In the genomic region with DNA sequence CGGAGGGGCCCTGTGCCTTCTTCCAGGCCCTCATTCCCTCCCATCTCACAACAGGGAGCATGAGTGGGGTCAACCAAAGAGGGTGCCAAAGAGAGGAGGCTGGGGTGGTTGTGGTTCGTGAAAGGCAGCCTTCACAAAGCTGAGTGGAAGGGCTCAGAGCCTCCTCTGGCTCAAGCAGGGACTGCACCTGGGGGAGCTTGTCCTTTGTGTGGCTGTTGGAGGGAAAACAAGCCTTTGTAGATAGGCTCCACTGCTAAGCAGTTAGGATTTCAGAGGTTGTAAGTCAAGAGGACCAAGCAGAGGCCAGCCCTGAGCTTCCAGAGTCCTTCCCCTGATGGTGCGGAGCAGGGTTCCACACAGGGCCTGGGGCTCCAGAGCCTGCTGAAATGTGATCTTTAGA, we compare ENCODE assay signal across 8 mouse cellular contexts. TPM values are rescaled to one million over a fixed set of nuclear protein-coding genes. Genes with fewer than 3 reads are reported as not detected.
DNase-seq lines count a peak whose midpoint lies in the region; ATAC-seq and TF ChIP-seq lines count a peak whose summit lies in the region.
"Had no signal": no experiment of that assay in that cellular context is flagged by ENCODE, and none has a peak within 500 bp of the region (broad histone marks: within the 10 kb centered on the region; RNA-seq: fewer than 3 reads in every experiment).

No protein-coding gene starts in this region.

- H3K9ac ChIP-seq in kidney, embryonic 16.5 days (replicated peaks; ENCODE audit: low read length) = peak overlapping the region; percentile 42
- H3K9ac ChIP-seq in intestine, embryonic 16.5 days (ENCODE audit: low read depth, low read length) = no peak overlapping the region

- peaks cover 55% of the 10 kb centered on the region for H3K4me1 ChIP-seq in kidney, embryonic 16.5 days (ENCODE audit: insufficient read depth, low read length)
- no peaks in the 10 kb centered on the region for H3K4me1 ChIP-seq in kidney, adult 2 months (ENCODE audit: control insufficient read depth, insufficient read depth, low read length)
- peaks cover 68% of the 10 kb centered on the region for H3K4me1 ChIP-seq in E14TG2a.4 (replicated peaks; ENCODE audit: low read depth, low read length)
- peaks cover 12% of the 10 kb centered on the region for H3K4me1 ChIP-seq in intestine, embryonic 16.5 days (ENCODE audit: control insufficient read depth, insufficient read depth, low read length)

- no peak for DNase-seq in kidney, adult 2 months
- DNase-seq in embryo, embryonic 10 days (ENCODE audit: low spot score) = peak; percentile 55
- DNase-seq in naive thymus-derived CD4-positive, alpha-beta T cell, adult 2 months (ENCODE audit: low read depth) = peak; percentile 46
- DNase-seq in ovary, postnatal 10 days (ENCODE audit: low spot score) = no peak

- 38% methylated on average over 3 of the region's 3 CpGs for WGBS in kidney, embryonic 16.5 days
- WGBS in kidney, adult 2 months = 69% methylated on average over 3 of the region's 3 CpGs
- 69% methylated on average over 3 of the region's 3 CpGs for WGBS in intestine, embryonic 16.5 days

- no peak overlapping the region for H3K4me3 ChIP-seq in kidney, embryonic 16.5 days (ENCODE audit: low read length)
- H3K4me3 ChIP-seq in kidney, adult 2 months (ENCODE audit: insufficient read depth, low read depth, low read length) = no peak overlapping the region
- H3K4me3 ChIP-seq in E14TG2a.4 (replicated peaks; ENCODE audit: low read length) = 0 out of 2 replicates have a peak overlapping the region, but pooled peaks have one; percentile 1
- no peak overlapping the region for H3K4me3 ChIP-seq in intestine, embryonic 16.5 days (ENCODE audit: low read length)

- no peaks in the 10 kb centered on the region for H3K27me3 ChIP-seq in kidney, embryonic 16.5 days (ENCODE audit: insufficient read depth, low read length)
- H3K27me3 ChIP-seq in kidney, adult 2 months (replicated peaks; ENCODE audit: control insufficient read depth, insufficient read depth, low read length) = no peaks in the 10 kb centered on the region
- no peaks in the 10 kb centered on the region for H3K27me3 ChIP-seq in E14TG2a.4 (ENCODE audit: insufficient read depth, low read length)
- H3K27me3 ChIP-seq in intestine, embryonic 16.5 days (replicated peaks; ENCODE audit: control insufficient read depth, insufficient read depth, low read length) = no peaks in the 10 kb centered on the region

- peaks cover 17% of the 10 kb centered on the region for H3K36me3 ChIP-seq in kidney, embryonic 16.5 days (ENCODE audit: insufficient read depth, low read length)
- H3K36me3 ChIP-seq in kidney, adult 2 months (ENCODE audit: control insufficient read depth, insufficient read depth, low read length) = no peaks in the 10 kb centered on the region; the same call in 1 of the 2 replicates
- peaks cover 47% of the 10 kb centered on the region for H3K36me3 ChIP-seq in E14TG2a.4 (ENCODE audit: insufficient read depth, low read length)
- peaks cover 9% of the 10 kb centered on the region; the same call in 1 of the 2 replicates for H3K36me3 ChIP-seq in intestine, embryonic 16.5 days (ENCODE audit: control insufficient read depth, insufficient read depth, low read length)

- H3K9me3 ChIP-seq in kidney, embryonic 16.5 days (ENCODE audit: low read length) = no peaks in the 10 kb centered on the region
- H3K9me3 ChIP-seq in E14TG2a.4 (ENCODE audit: low read length) = no peaks in the 10 kb centered on the region
- no peaks in the 10 kb centered on the region for H3K9me3 ChIP-seq in intestine, embryonic 16.5 days (ENCODE audit: control insufficient read depth, low read length)

- H3K4me2 ChIP-seq in kidney, embryonic 16.5 days (replicated peaks; ENCODE audit: low read depth, low read length) = no peak overlapping the region
- H3K4me2 ChIP-seq in intestine, embryonic 16.5 days (ENCODE audit: low read depth, low read length) = no peak overlapping the region

- no peak for TF ChIP-seq POLR2A in kidney, adult 2 months (IDR thresholded peaks at IDR 0.05; ENCODE audit: low read depth, low read length)

- H3K27ac ChIP-seq in kidney, embryonic 16.5 days (ENCODE audit: low read length) = peak overlapping the region; percentile 70
- no peak overlapping the region for H3K27ac ChIP-seq in kidney, adult 2 months (ENCODE audit: insufficient read depth, low read depth, low read length)
- no peak overlapping the region for H3K27ac ChIP-seq in intestine, embryonic 16.5 days (ENCODE audit: low read length)

- no peak for TF ChIP-seq CTCF in kidney, adult 2 months (conservative IDR thresholded peaks at IDR 0.05; ENCODE audit: insufficient read depth, insufficient read length, low read depth, low read length)
- peak; percentile 42; the same call in 1 of the 2 replicates for TF ChIP-seq CTCF in E14TG2a.4 (conservative IDR thresholded peaks at IDR 0.05; ENCODE audit: low read length)

- ATAC-seq in kidney, embryonic 16.5 days (ENCODE audit: low FRiP score, low TSS enrichment) = no peak
- ATAC-seq in intestine, embryonic 16.5 days = no peak
- ATAC-seq: activated CD4-positive, CD25-positive, alpha-beta regulatory T cell, adult 4 months had no signal

RNA-seq across cellular contexts. Expression of a gene that starts 14.4 kb away (rescaled TPM):
- 2.4 and 3.1 TPM in 2 replicates for polyA plus RNA-seq in kidney, embryonic 16.5 days (2015; fragmentation: Nextera tagmentation; extraction: Ambion mirVana)
- polyA plus RNA-seq in kidney, adult 2 months (2012; rRNA removed) = 18.4 and 22.2 TPM in 2 replicates
- polyA plus RNA-seq in intestine, embryonic 16.5 days (2015; fragmentation: Nextera tagmentation; extraction: Ambion mirVana) = 0.88 and 1.1 TPM in 2 replicates

RNA-seq across cellular contexts. Expression of a gene that starts 34.5 kb away (rescaled TPM):
- 85.6 TPM in 2 replicates for polyA plus RNA-seq in kidney, embryonic 16.5 days (2015; fragmentation: Nextera tagmentation; extraction: Ambion mirVana)
- 219 and 228 TPM in 2 replicates for polyA plus RNA-seq in kidney, adult 2 months (2012; rRNA removed)
- polyA plus RNA-seq in intestine, embryonic 16.5 days (2015; fragmentation: Nextera tagmentation; extraction: Ambion mirVana) = 82.9 and 85.6 TPM in 2 replicates

RNA-seq across cellular contexts. Expression of a gene that starts 39.1 kb away (rescaled TPM):
- polyA plus RNA-seq in kidney, embryonic 16.5 days (2015; fragmentation: Nextera tagmentation; extraction: Ambion mirVana) = 167 and 186 TPM in 2 replicates
- 21.5 and 23.5 TPM in 2 replicates for polyA plus RNA-seq in kidney, adult 2 months (2012; rRNA removed)
- polyA plus RNA-seq in intestine, embryonic 16.5 days (2015; fragmentation: Nextera tagmentation; extraction: Ambion mirVana) = 133 and 153 TPM in 2 replicates

RNA-seq across cellular contexts. Expression of a gene that starts 44.6 kb away (rescaled TPM):
- polyA plus RNA-seq in kidney, embryonic 16.5 days (2015; fragmentation: Nextera tagmentation; extraction: Ambion mirVana) = 189 and 316 TPM in 2 replicates
- 375 and 393 TPM in 2 replicates for polyA plus RNA-seq in kidney, adult 2 months (2012; rRNA removed)
- 31.7 and 146 TPM in 2 replicates for polyA plus RNA-seq in intestine, embryonic 16.5 days (2015; fragmentation: Nextera tagmentation; extraction: Ambion mirVana)

RNA-seq across cellular contexts. Expression of a gene that starts 57.6 kb away (rescaled TPM):
- 14.4 and 16.2 TPM in 2 replicates for polyA plus RNA-seq in kidney, embryonic 16.5 days (2015; fragmentation: Nextera tagmentation; extraction: Ambion mirVana)
- polyA plus RNA-seq in kidney, adult 2 months (2012; rRNA removed) = 10.1 and 11.4 TPM in 2 replicates
- 9.8 and 11.5 TPM in 2 replicates for polyA plus RNA-seq in intestine, embryonic 16.5 days (2015; fragmentation: Nextera tagmentation; extraction: Ambion mirVana)

Comparison
In these comparisons a context has a peak if more than half of its experiments do, and no peak if none do; other contexts are left out.
1. DNase-seq: peak in embryo, embryonic 10 days (single experiment) and naive thymus-derived CD4-positive, alpha-beta T cell, adult 2 months (single experiment); none in kidney, adult 2 months (single experiment) and ovary, postnatal 10 days (single experiment).